Mouse (Mus musculus): ENCODE results near the gene Dhx16. TPM values are rescaled to one million over a fixed set of nuclear protein-coding genes. Genes with fewer than 3 reads are reported as not detected.

Dhx16 gene
- polyA plus RNA-seq, 2 experiments from 2014 or later, result 13.4 to 39.3 TPM

DNA sequence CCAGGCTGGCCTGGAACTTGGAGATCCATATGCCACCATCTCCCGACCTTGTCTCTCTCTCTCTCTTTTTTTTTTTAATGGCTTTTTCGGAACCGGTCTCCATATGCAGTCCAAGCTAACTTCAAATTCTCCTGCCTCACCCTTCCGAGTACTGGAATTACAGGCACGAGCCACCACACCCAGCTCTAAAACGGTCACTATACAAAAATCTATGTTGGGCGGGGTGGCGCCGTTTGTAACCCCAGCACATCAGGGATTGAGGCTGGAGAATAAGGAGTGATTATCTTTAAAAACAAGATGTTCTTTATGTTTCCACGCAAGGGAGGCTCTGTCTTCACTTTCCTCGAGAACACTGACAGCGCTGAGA lies 18.8 kb upstream of the Dhx16 start:
- ATAC-seq, result no peak

DNA sequence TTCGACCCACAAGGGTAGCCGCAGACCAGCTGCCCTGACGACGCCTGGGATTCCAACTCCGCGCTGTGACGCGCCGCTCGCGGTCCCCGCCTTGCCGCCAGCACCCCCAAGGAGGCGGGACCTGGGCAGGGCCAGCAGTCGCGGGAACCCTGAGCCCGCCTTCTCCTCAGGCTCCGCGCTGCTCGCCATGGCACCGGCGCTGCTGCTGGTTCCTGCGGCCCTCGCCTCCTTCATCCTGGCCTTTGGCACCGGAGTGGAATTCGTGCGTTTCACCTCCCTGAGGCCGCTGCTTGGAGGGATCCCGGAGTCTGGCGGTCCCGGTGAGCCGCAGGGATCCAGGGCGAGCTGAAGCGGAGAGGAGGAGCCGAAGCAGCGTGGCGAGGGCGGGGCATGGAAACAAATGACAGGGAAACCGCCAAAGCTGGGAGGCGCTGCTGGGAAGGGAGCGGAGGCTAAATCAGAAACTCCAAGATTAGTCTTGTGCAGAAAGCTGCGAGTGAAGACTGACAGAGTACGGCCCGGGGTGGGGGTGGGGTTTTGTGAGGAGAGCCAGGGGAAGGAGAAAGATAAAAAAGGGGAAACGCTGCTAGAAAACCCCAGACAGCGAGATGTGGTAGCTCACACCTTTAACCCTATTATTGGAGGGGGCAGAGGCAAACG lies 18.3 kb upstream of the Dhx16 start, which contains the start of gene Nrm:
Gene Nrm, plus strand, starts transcription at position 121 of the 660 bp plus-strand sequence.
- peak; percentile 92 for ATAC-seq

DNA sequence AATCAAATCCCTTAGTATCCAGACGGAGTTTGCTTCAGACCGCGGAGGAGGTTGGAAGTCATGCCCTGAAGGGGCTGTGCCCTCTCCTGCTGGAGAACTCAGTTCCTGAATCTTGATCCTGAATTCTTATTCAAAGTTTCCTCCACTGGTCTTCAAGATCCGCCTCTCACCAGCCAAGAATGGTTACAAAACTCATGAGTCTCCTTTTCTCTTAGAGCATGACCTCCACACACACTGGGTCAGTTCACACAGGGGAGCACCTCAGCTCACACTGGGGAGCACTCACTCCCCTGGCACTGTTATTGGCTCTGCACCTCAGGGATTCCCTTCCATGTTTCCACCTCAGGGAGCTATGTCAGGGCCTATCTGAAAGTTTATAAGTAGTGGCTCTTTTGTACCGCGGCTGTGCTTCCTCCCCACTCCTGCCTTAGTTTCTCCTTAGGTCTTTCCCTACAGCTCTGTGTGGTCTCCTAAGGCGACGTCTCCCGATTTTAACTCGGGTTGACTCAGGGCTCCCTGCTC lies 14.7 kb upstream of the Dhx16 start:
- ATAC-seq, result no peak

DNA sequence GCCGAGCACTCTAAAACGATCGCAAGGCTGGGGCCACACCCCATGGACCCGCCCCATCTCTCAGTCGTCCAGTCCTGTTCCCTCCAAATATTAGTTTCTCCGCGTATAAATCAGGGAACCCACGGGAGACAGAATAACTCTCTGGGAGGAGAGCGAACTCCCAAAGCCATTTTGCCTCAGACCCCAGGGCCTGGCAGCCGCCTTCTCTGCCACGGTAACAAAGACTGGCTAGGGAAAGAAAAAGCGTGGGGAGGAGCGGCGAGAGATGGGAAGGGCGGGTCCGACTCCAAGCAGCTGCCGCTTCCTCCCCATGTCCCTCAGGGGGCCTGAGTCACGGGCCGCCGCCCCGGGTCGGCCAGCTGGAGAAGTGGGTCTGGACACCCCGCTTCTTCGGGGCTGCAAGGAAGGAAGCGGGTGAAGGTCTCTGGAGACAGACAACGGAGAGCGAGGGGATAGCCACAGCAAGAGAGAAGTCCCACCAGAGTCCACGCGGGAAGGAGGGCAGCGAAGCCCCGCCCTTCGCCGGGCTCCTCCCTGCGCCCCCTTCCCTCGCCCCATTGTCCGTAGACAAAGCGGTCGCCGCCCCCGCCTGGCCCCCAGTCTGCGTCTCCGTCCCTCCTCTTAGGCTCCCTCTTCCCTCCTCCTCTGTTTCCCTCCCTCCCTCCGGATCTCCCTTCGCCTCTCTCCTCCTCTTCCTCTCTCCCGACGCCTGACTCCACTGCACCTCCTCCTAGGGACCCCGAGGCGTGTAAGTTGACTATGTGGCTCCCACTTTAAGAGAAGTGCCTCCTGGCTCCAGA lies 13.9 kb upstream of the Dhx16 start, which contains the start of gene Ppp1r18:
Gene Ppp1r18, plus strand, starts transcription at position 113 of the 800 bp plus-strand sequence.
- ATAC-seq, result no peak

DNA sequence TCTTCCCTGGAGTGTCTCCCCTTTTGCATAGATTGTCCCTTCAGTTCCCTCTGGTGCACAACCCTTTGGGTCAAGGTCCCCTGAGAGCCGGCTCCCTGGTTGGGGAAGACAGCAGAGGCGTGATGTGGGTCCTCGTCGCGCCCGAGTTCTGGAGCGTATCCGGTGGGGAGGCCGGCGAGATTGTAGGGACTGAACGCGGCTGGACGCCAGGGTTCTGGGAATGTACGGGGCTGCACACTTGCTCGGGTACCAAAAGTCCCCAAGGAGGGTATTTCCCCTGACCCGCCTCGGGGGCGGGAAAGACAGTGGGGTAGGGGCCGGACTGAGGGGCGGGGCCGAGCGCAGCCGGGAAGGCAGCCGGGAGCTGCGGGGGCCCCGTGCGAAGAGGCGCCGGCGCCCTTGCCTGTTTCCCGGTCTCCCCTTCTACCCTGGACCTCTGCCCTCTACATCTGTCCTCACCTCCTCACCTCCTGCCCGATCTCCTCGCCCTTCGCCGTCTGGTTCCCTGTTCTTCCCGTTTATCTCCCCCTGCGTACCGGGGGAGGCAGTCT lies 13.3 kb upstream of the Dhx16 start:
- no peak for ATAC-seq

DNA sequence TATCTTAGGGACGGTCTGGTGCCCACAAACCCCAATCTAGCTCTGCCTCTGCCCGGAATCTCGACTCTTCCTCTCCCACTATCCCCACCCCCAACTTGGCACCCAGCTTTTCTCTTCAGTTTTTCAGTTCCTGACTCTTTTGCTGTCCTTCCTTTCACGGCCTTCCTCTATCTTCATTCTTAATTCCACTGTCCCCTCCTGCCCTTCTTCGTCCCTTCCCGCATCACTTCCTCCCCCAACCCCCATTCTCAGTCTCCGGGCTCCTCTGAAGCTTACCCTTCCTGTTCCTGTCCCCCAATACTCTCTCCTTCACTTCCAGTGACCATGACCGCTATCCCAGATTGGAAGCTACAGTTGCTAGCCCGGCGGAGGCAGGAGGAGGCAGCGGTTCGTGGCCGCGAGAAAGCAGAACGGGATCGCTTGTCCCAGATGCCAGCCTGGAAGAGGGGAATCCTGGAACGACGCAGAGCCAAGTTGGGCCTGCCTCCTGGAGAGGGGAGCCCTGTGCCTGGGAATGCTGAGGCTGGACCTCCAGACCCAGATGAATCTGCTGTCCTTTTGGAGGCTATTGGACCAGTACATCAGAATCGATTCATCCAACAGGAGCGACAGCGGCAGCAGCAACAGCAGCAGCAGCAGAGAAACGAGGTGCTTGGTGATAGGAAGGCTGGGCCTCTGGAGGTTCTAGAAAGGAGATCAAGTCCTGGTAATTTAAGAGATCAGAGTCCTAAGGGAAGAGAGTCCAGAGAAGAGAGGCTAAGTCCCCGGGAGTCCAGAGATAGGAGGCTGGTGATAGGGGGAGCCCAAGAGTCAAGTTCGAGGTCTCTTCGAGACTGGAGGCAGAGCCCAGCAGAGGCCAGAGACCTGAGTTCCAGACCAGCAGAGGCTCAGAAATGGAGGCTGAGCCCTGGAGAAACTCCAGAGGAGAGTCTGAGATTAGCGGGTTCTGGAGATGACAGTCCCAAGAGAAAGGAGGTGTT lies 12.4 kb upstream of the Dhx16 start:
- ATAC-seq, result no peak

DNA sequence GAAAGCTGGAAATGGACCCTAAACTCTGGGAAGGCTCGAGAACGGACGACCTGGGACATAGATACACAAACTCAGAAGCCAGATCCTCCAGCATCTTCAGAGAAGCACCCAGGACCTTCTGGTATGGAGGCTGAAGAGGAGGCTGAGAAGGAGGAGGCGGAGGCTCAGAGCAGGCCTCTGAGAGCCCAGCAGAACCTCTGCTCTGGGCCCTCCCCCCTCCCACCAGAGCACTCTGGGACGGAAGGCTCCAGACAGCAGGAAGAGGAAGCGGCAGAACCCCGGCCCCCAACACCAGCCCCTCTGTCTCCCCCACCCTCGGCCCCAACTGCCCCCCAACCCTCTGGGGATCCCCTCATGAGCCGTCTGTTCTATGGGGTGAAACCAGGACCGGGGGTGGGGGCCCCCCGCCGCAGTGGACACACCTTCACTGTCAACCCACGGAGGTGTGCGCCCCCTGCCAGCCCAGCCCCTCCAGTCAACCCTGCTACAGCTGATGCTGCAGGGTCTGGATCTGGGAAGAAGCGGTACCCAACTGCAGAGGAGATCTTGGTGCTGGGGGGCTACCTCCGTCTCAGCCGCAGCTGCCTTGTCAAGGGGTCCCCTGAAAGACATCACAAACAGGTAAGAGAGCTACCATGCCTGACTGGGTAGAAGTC lies 11.3 kb upstream of the Dhx16 start:
- peak; percentile 49 for ATAC-seq

DNA sequence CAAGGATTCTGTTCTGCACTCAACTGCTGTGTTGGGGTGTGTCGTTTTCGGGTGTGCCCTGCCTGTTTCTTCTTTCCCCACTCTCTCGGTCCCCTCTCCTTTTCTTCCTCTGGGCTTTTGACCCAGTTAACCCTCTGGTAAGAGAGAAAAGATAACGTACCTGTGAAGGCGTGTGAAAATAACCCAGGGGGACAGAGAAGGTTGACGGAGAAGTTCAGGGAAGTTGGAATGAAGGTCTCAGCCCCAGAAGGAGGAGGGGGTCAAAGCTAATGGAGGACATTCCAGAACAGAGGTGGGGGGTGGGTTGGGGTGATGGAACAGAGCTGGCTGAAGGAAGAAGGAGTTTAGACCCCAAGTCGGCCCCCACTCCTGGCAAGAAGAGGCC lies 10.7 kb upstream of the Dhx16 start:
- ATAC-seq, result no peak

DNA sequence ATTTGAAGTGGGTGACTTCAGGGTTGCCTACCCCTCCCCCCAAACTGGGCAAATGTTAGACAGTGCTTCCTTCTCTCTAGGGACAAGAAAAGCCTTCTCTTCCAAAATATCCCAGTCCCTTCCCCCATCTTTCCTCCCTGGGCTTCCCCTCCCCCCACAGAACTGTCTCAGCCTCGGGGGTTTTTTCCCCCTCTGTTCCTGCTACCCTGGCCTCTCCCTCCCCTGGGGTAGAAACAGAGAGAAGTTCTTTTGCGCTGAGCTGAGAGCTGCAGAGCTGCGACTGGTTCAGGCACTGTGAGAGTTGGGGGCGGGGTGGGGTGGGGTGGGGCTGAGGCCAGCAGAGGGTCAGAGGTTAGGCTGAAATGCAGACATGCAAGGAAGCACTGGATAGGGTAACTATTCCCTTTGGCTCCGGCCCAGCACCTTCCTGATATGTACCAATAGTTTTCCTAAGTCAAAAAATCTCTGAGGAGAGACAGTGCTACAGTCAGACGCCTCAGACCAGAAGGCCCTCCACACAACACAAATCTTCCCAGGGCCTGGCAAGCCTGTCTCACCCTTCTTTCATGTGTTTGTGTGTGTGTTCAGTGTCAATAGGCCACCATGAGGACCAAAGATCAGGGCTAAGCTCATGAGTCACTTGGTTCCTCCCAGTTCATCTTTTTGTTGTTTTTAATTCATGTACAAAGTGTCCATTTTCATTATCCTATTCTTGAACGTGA lies 10.1 kb upstream of the Dhx16 start:
- ATAC-seq, result no peak

DNA sequence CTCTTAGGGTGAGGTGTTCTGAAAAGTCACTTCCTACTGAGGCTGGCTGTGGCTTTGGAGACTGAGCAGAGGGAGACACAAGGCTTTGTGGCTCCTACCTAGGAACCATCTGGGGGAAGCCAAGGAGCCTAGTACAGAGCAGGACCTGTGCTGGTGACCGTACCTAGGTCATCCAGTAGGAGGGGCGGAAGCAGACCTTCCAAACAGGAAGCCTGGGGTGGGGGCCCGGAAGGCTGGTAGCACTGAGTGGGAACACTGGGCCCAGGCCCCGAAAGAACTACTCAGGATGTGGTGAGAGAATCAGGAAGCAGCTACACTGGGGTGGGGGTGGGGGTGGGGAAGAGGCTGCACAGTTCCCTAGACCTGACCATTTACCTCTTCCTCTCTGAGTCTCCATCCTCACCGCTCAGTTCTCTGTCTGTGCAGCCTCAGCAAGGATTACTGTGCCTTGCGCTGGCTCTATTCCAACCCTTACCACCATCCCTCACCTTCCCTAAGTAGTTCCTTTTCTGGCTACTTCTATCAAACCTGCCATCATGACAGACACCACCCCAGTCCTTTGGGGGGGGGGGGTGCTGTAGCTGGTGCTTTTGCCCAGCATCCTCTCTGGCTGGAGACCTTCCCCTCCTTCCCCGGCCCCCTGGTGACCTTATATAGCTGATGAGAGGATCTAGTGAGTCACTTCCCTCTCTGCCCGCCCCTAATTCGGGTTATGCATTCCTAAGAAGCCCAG lies 9.3 kb upstream of the Dhx16 start:
- ATAC-seq, result peak; percentile 70

DNA sequence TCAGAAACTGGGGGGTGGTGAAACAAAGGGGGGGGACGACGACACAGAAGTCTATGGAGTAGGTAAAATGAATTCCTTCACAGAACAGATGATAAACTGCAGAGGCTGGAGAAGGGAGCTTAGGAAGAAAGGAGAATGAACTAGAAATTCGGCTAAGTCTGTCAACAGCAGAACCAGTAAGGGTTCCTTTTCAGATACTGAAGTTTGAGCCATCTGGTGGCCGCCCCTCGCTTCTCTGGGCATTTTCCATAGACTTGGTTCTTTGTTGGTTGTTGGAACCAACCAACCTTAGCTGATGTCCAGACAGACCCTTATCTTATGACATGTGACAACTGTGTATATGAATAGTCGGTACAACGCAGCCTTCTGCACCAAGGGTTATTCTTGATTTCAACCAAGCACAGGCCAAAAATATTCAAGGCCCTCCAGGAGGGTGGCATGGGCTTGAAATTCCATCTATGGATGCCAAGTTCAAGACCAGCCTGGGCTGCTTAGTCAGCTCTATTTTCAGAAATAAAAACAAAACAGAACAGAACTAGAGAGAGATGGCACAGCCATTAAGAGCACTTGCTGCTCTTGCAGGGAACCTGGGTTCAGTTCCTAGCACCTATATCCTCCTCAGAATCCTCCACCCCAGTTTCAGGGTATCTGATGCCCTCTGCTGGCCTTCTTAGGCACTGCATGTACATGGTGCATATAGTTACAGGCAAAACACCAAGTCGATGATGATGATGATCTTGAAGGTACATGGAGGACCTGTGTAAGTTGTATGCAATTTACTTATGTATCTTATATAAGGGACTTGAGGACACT lies 8.5 kb upstream of the Dhx16 start:
- ATAC-seq, result no peak

DNA sequence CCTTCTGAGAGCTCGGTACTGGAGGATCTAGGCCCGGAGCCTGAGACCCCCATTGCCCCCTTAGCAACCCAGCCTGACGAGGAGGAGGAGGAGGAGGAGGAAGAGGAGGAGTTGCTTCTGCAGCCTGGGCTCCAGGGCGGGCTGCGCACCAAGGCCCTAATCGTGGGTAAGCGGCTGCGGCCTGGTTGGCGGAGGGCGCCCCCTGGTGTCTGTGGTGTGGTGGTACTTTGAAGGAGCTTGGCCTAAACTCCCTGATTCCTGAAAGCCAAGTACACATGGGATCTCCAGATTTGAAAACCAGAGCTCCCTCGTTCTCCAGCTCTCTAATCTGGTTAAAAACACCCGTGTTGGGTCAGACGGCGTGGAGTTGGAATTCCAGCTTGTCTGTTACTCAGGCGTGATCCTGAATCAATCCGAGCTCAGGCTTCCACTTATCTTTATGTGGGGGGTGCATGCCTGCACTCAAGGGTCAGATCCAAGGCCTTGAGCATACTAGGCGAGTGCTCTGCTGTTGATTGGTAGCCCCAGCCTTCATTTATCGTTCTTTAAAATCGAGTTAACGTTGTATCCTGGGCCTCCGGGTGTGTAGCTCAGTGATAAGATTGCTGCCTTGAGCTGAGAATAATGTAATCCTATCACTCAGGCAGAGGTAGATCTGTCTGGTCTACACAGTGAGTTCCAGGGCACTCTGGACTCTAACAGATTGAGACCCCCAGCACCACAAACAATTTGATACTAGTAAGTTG lies 5.7 kb upstream of the Dhx16 start:
- peak; percentile 25 for ATAC-seq

DNA sequence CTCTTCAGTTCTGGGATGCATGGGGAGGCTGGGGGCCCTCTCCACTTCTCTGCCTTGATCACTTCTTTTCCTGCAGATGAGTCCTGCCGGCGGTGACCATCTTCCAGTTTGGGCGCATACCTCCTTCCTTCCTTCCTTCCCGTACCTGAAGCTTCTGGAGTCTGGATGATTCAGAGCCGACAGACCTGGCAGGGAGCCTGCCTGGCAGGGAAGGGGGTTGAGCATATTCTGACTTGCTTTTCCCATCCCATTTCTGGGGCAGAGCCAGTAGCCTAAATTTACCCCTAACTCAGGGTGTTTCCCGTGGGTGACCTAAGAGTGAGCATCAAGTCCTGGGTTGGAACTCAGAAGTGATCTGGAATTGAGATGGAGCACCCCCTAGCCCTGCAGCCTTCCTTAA lies 4.9 kb upstream of the Dhx16 start:
- no peak for ATAC-seq

DNA sequence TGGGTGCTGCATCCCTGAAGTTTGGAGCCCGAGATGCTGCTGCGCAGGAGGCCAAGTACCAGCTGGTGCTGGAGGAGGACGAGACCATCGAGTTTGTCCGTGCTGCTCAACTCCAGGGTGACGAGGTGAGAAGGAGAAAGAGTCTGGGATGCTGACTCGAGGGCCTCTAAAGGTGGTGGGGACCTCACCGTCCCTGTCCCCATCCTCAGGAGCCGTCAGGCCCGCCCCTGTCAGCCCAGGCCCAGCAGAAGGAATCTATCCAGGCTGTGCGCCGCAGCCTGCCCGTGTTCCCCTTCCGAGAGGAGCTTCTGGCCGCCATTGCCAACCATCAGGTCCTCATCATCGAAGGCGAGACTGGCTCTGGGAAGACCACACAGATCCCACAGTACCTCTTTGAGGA lies 3.3 kb downstream of the Dhx16 start:
- no peak for ATAC-seq

DNA sequence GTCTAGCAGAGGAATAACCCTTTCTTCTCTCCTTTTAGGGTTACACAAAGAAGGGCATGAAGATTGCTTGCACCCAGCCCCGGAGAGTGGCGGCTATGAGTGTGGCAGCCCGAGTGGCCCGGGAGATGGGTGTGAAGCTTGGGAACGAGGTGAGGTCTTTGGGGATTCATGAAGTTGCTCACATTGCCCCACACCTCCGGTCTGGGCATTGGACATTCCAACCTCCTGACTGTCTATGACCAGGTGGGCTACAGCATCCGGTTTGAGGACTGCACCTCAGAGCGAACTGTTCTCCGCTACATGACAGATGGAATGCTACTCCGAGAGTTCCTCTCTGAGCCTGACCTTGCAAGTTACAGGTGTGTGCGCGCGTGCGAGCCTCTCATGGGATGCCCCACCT lies 4.2 kb downstream of the Dhx16 start:
- ATAC-seq, result no peak

DNA sequence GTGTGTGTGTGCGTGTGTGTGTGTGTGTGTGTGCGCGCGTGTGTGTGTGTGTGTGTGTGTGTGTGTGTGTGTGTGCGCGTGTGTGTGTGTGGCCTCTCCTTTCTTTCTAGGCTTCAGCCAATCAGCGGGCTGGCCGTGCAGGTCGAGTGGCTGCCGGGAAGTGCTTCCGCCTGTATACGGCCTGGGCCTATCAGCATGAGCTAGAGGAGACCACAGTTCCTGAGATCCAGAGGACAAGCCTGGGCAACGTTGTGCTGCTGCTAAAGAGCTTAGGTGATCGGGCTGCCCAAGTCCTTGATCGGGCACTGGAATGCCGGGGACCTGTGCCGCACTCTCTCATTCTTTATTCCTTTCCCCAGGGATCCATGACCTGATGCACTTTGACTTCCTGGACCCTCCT lies 8.1 kb downstream of the Dhx16 start:
- no peak for ATAC-seq

DNA sequence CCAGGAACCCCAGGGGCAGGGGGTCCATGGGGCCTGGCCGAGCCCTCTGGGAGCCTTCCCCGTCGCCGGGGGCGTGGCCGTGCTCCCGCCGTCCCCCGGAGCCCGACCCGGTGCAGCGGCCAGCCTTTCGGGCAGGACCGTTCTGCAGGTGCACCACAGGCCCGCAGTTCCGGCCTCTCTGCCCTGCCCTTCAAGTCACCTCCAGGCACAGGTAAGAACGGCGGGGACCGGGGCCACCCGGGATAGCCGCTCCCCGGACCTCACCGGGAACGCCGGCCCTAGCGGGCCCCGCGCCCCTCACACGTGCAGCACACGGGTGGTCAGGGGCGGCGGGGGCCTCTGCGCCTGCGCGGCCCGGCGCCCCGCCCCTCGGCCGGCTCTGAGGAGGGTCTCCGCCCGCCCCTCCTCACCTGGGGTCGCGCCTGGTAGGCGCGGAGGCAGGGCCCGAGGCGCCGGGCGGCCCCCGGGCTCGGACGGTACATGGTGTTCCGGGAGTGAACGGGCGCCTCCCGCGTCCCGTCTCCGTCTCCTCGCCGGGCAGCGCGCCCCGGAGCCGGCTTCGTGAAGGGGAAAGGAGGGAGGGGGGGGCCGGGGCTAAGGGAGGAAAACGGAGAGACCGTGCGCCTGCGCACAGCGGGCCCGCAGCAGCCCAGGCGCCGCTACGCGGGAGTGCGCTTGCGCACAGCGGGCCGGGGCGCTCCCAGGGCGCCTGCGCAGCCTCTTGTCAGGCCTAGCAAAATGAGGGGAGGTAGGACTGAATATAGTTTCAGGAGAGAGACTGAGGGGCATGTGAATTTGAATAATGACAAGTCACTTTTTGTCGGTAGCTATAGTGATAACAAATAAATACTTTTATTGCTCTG lies 17.4 kb downstream of the Dhx16 start, which contains the start of gene 2310061I04Rik:
Gene 2310061I04Rik, minus strand, starts transcription at position 651 of the 863 bp plus-strand sequence.
- peak; percentile 84 for ATAC-seq

All from CD4-positive, CD25-positive, alpha-beta regulatory T cell, adult 4 months (primary cell).